Mouse (Mus musculus): Measurements from ENCODE around the gene Ptf1a. TPM values are rescaled to one million over a fixed set of nuclear protein-coding genes. Genes with fewer than 3 reads are reported as not detected.

Gene Ptf1a
- total RNA-seq, 2 experiments from 2014 or later: not detected

- DNase-seq (ENCODE audit: low spot score in 2 of 2): no peak
- intact Hi-C loops (cut with DNase I): loop anchor here (2.0 kb wide), 1 partner anchor 17 kb away; no protein-coding TSS in a partner anchor
Observed at GRCm38 (mm10) chr2:19448042-19448700, 2.7 kb downstream of the Ptf1a start.

GRCm38 (mm10) chr2:19449308-19449707 is 3.8 kb downstream of the Ptf1a start:
- no peak for DNase-seq (ENCODE audit: low spot score in 2 of 2)
- intact Hi-C loops (cut with DNase I): loop anchor here (2.0 kb wide), 1 partner anchor 19 kb away; no protein-coding TSS in a partner anchor

- intact Hi-C loops (cut with DNase I): loop anchor here (10.0 kb wide), 1 partner anchor 758 kb away; the partner anchor contains the start of gene Spag6
- DNase-seq (ENCODE audit: low spot score in 2 of 2): no peak
Observed at GRCm38 (mm10) chr2:19452531-19453055, 7.1 kb downstream of the Ptf1a start.

- no peak for DNase-seq (ENCODE audit: low spot score in 2 of 2)
- intact Hi-C loops (cut with DNase I): loop anchor here (10.0 kb wide), 1 partner anchor 760 kb away; the partner anchor contains the start of gene Spag6
Observed at GRCm38 (mm10) chr2:19455228-19455627, 9.8 kb downstream of the Ptf1a start.

DNA sequence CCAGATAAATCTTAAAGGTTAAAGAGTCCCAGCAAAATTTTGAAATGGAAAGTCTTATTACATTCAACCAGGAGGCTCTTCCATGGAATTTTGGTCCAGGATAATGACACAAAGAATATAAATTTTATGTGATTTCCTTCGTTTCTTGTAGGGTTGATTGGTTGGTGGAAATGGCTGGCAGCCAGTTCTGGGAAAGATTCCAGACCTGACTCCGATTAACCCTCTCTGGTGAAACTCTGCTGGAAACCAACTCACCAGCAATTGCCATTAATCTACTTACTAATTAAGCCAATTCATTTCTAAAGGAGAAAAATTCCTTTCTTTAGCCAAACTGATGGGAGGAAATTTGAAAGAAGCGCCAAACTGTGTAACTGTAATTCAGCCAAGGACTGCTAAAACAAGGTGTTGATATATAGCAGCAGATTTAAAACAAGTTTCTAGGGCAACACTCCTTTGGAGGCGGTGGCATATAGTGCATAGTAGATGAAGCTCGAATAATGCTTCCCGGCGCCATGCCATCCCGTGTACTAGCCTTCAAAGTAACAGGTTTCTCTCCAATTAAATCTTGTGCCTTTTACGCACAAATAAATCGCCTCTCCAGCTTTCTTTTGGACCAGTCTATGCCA is 10.5 kb downstream of the Ptf1a start:
- no peak for DNase-seq (ENCODE audit: low spot score in 2 of 2)

DNA sequence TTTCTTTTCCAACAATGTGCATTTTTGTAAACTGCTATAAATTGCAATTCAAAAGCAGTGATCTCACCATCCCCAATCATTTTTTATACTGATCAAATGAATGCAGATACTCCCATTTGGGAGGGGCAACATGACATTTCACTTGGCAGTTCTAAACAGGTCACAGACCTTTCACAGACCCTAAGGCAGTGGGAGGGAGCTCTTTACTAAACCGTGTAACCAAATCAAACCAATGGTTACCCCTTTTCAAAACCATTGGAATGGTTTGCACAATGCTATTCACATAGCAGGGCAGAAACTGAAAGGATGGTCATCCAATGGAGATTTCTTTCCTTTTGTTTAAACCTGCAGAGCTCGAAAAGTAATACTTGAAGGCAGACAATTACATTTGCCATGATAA is 13.3 kb downstream of the Ptf1a start:
- DNase-seq (ENCODE audit: low spot score in 2 of 2): no peak
- intact Hi-C loops (cut with DNase I): loop anchor here (10.0 kb wide), 1 partner anchor 764 kb away; the partner anchor contains the start of gene Spag6

More for the DNA sequence above, 10.5 kb downstream of the Ptf1a start:
- intact Hi-C loops (cut with DNase I): loop anchor here (10.0 kb wide), 1 partner anchor 761 kb away; the partner anchor contains the start of gene Spag6

DNA sequence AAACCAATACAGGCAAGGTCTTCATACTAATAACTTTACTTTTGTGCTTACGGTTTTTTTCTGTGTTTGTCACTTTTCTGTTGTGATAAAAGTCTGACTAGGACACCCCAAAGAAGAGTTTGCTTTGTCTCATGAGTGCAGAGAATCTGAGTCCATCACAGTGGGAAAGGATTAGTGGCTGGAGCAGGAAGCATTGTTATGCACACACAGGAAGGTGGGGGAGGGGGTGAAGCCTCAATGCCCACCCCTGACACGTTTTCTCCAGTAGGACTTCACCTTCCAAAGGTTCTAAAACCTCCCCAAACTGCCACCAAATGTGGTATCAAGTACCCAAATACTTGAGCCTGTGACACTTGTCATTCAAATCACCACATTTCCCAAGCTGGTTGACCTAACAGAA is 16.5 kb downstream of the Ptf1a start:
- intact Hi-C loops (cut with DNase I): no loop called here
- no peak for DNase-seq (ENCODE audit: low spot score in 2 of 2)

- intact Hi-C loops (cut with DNase I): no loop called here
- no peak for DNase-seq (ENCODE audit: low spot score in 2 of 2)
Observed at GRCm38 (mm10) chr2:19490262-19490661, 44.8 kb downstream of the Ptf1a start.

Other genes starting within 250 kb of the Ptf1a start
- under 1 TPM; 0.47 to 0.54 TPM for gene Armc3, start 246.4 kb upstream of the Ptf1a start, total RNA-seq (2021)
- 10 to 100 TPM; 16.2 to 24.3 TPM for gene Msrb2, start 74.2 kb upstream of the Ptf1a start, total RNA-seq (2021)
- gene 4921504E06Rik, start 108.3 kb downstream of the Ptf1a start, total RNA-seq (2021): not detected
- gene Otud1, start 212.1 kb downstream of the Ptf1a start, total RNA-seq (2021): 10 to 100 TPM; 23.4 to 30.0 TPM

All from left cerebral cortex, postnatal 36 days (tissue).